Mouse (Mus musculus) lung, embryonic 14.5 days (tissue): ENCODE measurements at regions not wholly inside any gene's neighbourhood (a gene's known extent, or its start where the extent isn't known, plus 50 kb on each side); places are given as distances from the start of the nearest gene placed in this dataset.
"Not testable (repeated sequence)": the region's sequence is repeated elsewhere in the genome, so short reads cannot be mapped to it uniquely, and the experiment has no call there.

Experiments used
- ATAC-seq: fragments of 200-750 bp; cut with Nextera tagmentation; 2 replicates; pipeline ENCODE4 v1.8.0; 2017; ENCODE audit warnings: mild to moderate bottlenecking, moderate TSS enrichment, moderate library complexity; ENCODE audit not compliant: insufficient read depth
- DNase-seq: peaks from one replicate; pipeline ENCODE4 v3.0.0-alpha.2; 2015
- H3K27ac ChIP-seq: fragments of 300-500 bp; sonication (generic); 2 replicates; pipeline ENCODE4 v1.5.1; 2014; ENCODE audit warnings: low read depth, mild to moderate bottlenecking, moderate library complexity
- H3K27me3 ChIP-seq: fragments of 300-500 bp; sonication (generic); 2 replicates; pipeline ENCODE4 v1.6.1; 2014; ENCODE audit warnings: low read length, control low read depth; ENCODE audit not compliant: insufficient read depth
- H3K36me3 ChIP-seq: fragments of 300-500 bp; sonication (generic); 2 replicates; pipeline ENCODE4 v1.6.1; 2014; ENCODE audit warnings: control low read depth; ENCODE audit not compliant: insufficient read depth
- H3K4me1 ChIP-seq: fragments of 300-500 bp; sonication (generic); 2 replicates; pipeline ENCODE4 v1.6.1; 2014; ENCODE audit warnings: antibody characterized with exemption, control low read depth; ENCODE audit not compliant: insufficient read depth
- H3K4me2 ChIP-seq: fragments of 300-500 bp; sonication (generic); 2 replicates; pipeline ENCODE4 v1.6.1; 2014; ENCODE audit warnings: mild to moderate bottlenecking
- H3K4me3 ChIP-seq: fragments of 300-500 bp; sonication (generic); 2 replicates; pipeline ENCODE4 v1.5.1; 2014; ENCODE audit warnings: low read depth, low read length
- H3K9ac ChIP-seq: fragments of 300-500 bp; sonication (generic); 2 replicates; pipeline ENCODE4 v1.6.1; 2014
- H3K9me3 ChIP-seq: fragments of 300-500 bp; sonication (generic); 2 replicates; pipeline ENCODE4 v1.6.1; 2016; ENCODE audit warnings: low read depth, low read length, control low read depth
- CTCF ChIP-seq: IDR thresholded peaks from 2 replicates; pipeline ENCODE4 v1.5.1; 2016; ENCODE audit warnings: antibody characterized with exemption, low read depth
- WGBS: fragments of 180-500 bp; shearing (Covaris S2); extraction: QIAGEN DNeasy Blood & Tissue Kit; methylation state at CpG from one replicate; pipeline ENCODE4 v1.1.7; 2014; 5-methylcytosine and 5-hydroxymethylcytosine counted together

DNA sequence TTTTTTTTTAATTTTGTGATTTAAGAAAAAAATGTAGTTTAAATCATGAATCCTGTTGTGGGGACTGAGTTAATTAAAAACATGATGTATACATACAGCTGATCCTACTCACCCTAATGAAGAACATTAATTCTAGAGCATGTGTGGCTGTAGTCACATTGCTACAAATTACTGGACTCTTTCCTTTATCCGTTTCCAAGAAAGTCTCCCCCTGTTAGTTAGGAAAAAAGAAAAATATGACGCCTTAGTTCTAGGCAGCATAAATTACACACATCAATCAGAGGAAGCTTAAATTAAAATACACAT, 505.7 kb downstream of the Cypt12 start:
- DNase-seq (no peak), ATAC-seq (no peak)
- 75% methylated on average over 2 of the region's 2 CpGs for WGBS
- Histone ChIP-seq H3K9ac (no peak overlapping the region), H3K4me3 (no peak overlapping the region), H3K4me1 (no peaks in the 10 kb centered on the region), H3K27me3 (no peaks in the 10 kb centered on the region), H3K9me3 (no peaks in the 10 kb centered on the region), H3K36me3 (no peaks in the 10 kb centered on the region), H3K4me2 (no peak overlapping the region), H3K27ac (no peak overlapping the region)
- TF ChIP-seq CTCF: no peak

DNA sequence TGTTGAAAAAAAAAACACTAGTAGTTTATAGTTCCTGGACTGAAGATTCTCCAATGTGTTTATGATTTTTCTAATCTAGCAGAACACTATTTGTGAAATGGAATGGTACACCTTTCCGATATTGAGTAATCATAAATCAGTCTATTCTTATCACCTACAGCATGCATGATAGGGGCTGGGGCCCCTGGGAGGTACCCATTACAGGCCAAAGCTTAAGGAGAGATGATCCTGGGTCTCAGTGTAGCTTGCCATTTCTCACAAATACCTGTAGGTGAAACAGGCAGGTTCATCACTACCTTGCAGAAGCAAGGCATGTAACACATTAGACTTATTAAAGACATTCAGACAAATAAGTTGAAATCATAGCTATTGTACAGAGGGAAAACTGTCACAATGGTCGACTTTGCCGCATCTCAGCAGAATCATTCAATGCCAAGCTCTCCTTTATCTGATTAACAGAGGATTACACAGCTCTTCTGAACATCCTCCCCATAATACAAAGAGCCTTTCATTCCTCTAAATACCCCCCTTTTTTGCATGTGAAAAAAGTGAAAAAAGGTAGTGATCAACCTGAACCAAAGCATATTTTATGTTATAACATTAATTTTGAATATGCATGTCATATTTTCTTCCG, 506.5 kb downstream of the Cypt12 start:
- DNase-seq, H3K27me3 ChIP-seq, H3K4me2 ChIP-seq, H3K9ac ChIP-seq, H3K4me3 ChIP-seq, H3K27ac ChIP-seq, ATAC-seq, H3K36me3 ChIP-seq, H3K9me3 ChIP-seq, H3K4me1 ChIP-seq: not testable (repeated sequence)
- 94% methylated on average over 2 of the region's 4 CpGs for WGBS

DNA sequence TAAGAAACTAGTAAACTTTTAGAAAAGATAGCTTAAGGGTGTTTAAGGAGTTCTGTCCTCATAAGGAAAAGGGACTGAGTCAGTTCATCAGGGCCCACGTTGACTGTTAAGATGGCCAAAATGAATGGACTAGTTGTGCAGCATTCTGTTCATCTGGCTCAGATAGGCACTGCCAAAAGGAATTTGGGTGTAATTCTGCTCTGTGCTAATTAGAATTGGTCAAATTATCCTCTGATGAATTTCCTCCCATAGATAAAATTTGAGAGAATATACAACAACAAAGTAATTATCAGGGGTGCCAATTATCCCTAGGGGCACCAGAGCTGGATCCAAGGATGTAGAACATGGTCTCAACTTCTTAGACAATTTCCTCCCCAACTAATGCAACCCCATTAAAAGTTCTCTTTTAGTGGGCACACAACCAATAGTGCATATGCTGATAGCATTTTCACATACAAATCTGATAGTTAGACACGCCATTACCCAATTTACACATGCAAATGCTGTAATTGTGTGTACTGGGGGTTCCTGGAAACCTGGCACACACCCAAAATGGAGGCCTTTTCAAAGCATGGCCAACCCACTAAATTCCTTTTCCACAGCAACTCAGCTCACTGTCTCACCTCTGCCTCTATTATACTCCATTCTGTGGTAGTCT, 508.0 kb downstream of the Cypt12 start:
- Histone ChIP-seq H3K36me3 (no peaks in the 10 kb centered on the region), H3K9me3 (no peaks in the 10 kb centered on the region), H3K4me2 (no peak overlapping the region), H3K4me3 (no peak overlapping the region), H3K27me3 (no peaks in the 10 kb centered on the region), H3K27ac (no peak overlapping the region), H3K4me1 (no peaks in the 10 kb centered on the region), H3K9ac (no peak overlapping the region)
- no peak for TF ChIP-seq CTCF
- WGBS: 76% methylated on average over 2 of the region's 2 CpGs
- ATAC-seq: no peak
- DNase-seq: no peak

DNA sequence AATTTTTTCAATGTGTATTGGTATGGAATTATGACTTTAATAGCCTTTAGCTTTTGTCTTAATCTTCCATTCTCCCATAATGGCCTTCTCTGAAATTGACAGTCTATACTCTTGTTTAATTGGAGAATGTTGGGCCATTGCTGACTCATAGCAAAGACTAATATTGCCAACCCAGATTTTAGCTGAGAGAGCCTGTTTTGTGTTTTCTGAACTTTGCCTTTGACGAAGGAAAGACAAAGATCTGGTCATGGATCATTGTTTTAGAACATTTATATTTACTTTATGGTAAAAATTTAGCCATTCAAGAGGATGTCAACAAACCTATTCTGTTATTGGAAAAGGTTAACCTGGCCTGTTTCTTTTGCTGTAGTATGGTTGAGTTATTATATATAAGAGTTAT, 512.1 kb downstream of the Cypt12 start:
- no peak for ATAC-seq
- H3K36me3 ChIP-seq: no peaks in the 10 kb centered on the region
- H3K9ac ChIP-seq: no peak overlapping the region
- no peaks in the 10 kb centered on the region for H3K9me3 ChIP-seq
- 80% methylated on average over 1 of the region's 1 CpGs for WGBS
- H3K27ac ChIP-seq: no peak overlapping the region
- H3K4me3 ChIP-seq: no peak overlapping the region
- H3K4me1 ChIP-seq: no peaks in the 10 kb centered on the region
- no peaks in the 10 kb centered on the region for H3K27me3 ChIP-seq
- DNase-seq: no peak
- TF ChIP-seq CTCF: no peak
- H3K4me2 ChIP-seq: no peak overlapping the region

DNA sequence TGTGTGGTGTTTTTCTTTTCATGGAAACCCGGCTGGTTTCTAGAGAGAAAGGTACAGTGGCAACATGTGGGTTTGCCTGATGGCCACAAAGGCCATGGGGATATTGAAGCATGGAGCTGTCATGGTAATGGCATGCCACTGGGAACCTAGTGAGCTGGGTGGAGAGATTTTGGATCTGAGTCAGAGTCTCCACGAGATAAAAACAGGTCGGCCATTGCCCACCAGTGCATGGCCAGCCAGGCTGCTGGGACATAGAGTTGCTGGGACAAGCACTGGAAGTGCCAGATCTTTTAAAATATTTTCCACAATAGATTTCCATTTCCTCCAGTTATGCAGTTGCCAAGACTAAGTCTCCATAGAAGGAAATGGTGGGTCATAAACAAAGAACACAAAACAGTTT, 523.6 kb downstream of the Cypt12 start:
- WGBS: 75% methylated on average over 3 of the region's 3 CpGs
- no peaks in the 10 kb centered on the region for H3K27me3 ChIP-seq
- H3K36me3 ChIP-seq: no peaks in the 10 kb centered on the region
- no peak overlapping the region for H3K4me2 ChIP-seq
- DNase-seq: no peak
- TF ChIP-seq CTCF: no peak
- no peak overlapping the region for H3K27ac ChIP-seq
- H3K9me3 ChIP-seq: no peaks in the 10 kb centered on the region
- no peak overlapping the region for H3K9ac ChIP-seq
- H3K4me1 ChIP-seq: no peaks in the 10 kb centered on the region
- H3K4me3 ChIP-seq: no peak overlapping the region
- ATAC-seq: no peak

DNA sequence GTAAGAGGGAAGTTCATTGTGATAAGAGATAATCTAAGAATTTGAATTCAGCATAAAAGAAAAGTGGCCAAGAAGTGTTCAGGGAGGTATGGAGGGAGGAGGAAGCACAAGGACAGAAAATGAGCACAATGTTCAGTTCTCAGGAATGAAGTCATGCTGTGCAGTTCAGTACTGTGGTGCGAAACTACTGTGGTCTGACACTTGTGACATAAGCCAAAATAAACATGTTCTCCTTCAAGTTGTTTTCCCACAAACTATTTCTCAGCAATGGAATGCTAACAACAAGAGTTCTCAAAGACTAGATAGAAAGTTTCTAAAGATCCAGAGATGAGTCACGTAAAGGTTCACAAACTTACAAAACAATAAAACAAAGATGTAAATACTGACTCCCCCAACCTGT, 531.3 kb downstream of the Cypt12 start:
- WGBS: 59% methylated on average over 2 of the region's 2 CpGs
- Histone ChIP-seq H3K4me3 (no peak overlapping the region), H3K9ac (no peak overlapping the region), H3K36me3 (no peaks in the 10 kb centered on the region), H3K27ac (no peak overlapping the region), H3K4me2 (no peak overlapping the region), H3K9me3 (no peaks in the 10 kb centered on the region), H3K27me3 (no peaks in the 10 kb centered on the region), H3K4me1 (no peaks in the 10 kb centered on the region)
- no peak for DNase-seq
- TF ChIP-seq CTCF: no peak
- no peak for ATAC-seq

DNA sequence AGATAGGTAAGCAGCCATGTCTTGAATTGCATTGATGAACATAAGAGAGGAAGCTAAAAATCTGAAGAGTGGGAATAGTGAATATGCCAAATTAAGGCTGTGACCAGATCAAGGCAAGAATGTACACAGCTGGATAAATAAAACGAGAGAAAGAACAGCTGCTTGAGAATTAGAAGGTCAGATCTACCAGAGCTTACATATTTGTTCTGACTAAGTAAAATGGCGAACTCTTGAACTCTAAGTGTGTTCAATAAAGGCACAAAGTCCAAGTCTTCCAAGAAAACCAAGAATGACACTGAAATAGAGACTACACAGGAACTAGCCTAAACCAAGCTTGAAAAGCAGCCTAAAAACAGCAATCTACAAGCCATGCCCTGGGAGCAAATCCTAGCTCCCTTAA, 533.8 kb downstream of the Cypt12 start:
- 50% methylated on average over 2 of the region's 2 CpGs for WGBS
- Histone ChIP-seq H3K27me3 (no peaks in the 10 kb centered on the region), H3K27ac (no peak overlapping the region), H3K9ac (no peak overlapping the region), H3K4me2 (no peak overlapping the region), H3K9me3 (no peaks in the 10 kb centered on the region), H3K4me1 (no peaks in the 10 kb centered on the region), H3K4me3 (no peak overlapping the region), H3K36me3 (no peaks in the 10 kb centered on the region)
- ATAC-seq (peak; percentile 54), DNase-seq (peak; percentile 62)
- no peak for TF ChIP-seq CTCF
